Mouse (Mus musculus) limb, embryonic 13.5 days (tissue): ENCODE results near the gene Zcwpw1. TPM values are rescaled to one million over a fixed set of nuclear protein-coding genes. Genes with fewer than 3 reads are reported as not detected.
"Not testable (repeated sequence)": the region's sequence is repeated elsewhere in the genome, so short reads cannot be mapped to it uniquely, and the experiment has no call there.

ENCODE experiments used
- ATAC-seq: fragments of 200-750 bp; cut with Nextera tagmentation; 2 replicates; pipeline ENCODE4 v1.8.0; 2017; ENCODE audit warnings: low read depth, moderate number of reproducible peaks, moderate TSS enrichment; ENCODE audit not compliant: low FRiP score
- H3K27ac ChIP-seq: fragments of 300-500 bp; sonication (generic); 2 replicates; pipeline ENCODE4 v1.5.1; 2015; ENCODE audit warnings: inconsistent platforms, mild to moderate bottlenecking, moderate library complexity
- H3K27me3 ChIP-seq: fragments of 300-500 bp; sonication (generic); 2 replicates; pipeline ENCODE4 v1.6.1; 2015; ENCODE audit warnings: mild to moderate bottlenecking, inconsistent platforms
- H3K36me3 ChIP-seq: fragments of 300-500 bp; sonication (generic); 2 replicates; pipeline ENCODE4 v1.6.1; 2015; ENCODE audit warnings: inconsistent platforms, mild to moderate bottlenecking, moderate library complexity
- H3K4me1 ChIP-seq: fragments of 300-500 bp; sonication (generic); 2 replicates; pipeline ENCODE4 v1.6.1; 2015; ENCODE audit warnings: inconsistent platforms
- H3K4me2 ChIP-seq: fragments of 300-500 bp; sonication (generic); replicated peaks from 2 replicates; pipeline ENCODE4 v1.6.1; 2015; ENCODE audit warnings: inconsistent platforms, mild to moderate bottlenecking, moderate library complexity
- H3K4me3 ChIP-seq: fragments of 300-500 bp; sonication (generic); 2 replicates; pipeline ENCODE4 v1.5.1; 2015; ENCODE audit warnings: moderate library complexity, mild to moderate bottlenecking, inconsistent platforms
- H3K9ac ChIP-seq: fragments of 300-500 bp; sonication (generic); 2 replicates; pipeline ENCODE4 v1.6.1; 2015; ENCODE audit warnings: mild to moderate bottlenecking, inconsistent platforms
- H3K9me3 ChIP-seq: fragments of 300-500 bp; sonication (generic); 2 replicates; pipeline ENCODE4 v1.6.1; 2016; ENCODE audit warnings: inconsistent platforms
- WGBS: fragments of 180-500 bp; shearing (Covaris S2); methylation state at CpG from one replicate; pipeline ENCODE4 v1.1.7; 2015; 5-methylcytosine and 5-hydroxymethylcytosine counted together
- polyA plus RNA-seq: library from polyadenylated mRNA; unstranded; fragments of >200 nt; fragmentation: Nextera tagmentation; extraction: Ambion mirVana; gene quantifications from 2 replicates; pipeline ENCODE4 v1.2.1, GENCODE M21; 2015

Zcwpw1 gene
- polyA plus RNA-seq, 1 experiment from 2014 or later: 36.0 TPM

DNA sequence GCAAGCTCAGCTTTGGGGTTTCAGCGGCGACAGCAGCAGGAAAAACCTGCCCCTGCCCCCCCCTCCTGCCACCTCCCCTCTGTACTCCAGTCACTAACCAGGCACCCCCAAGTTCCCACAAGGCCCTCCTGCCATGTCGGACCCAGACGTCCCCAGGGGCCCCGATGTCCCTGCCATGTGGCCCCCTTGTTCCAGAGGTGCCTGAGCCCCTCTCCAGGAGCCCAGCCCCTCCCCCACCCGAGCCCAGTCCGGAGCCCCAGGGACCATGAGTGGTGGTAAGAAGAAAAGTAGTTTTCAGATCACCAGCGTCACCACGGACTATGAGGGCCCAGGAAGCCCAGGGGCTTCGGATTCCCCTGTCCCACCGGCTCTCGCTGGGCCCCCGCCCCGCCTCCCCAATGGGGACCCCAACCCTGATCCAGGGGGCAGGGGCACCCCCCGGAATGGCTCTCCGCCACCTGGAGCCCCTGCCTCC, 40.7 kb upstream of the Zcwpw1 start:
- H3K9ac ChIP-seq: peak overlapping the region; percentile 90
- 2% methylated on average over 16 of the region's 16 CpGs for WGBS
- H3K27me3 ChIP-seq: no peaks in the 10 kb centered on the region
- peaks cover 32% of the 10 kb centered on the region for H3K4me1 ChIP-seq
- peaks cover 20% of the 10 kb centered on the region for H3K36me3 ChIP-seq
- no peak for ATAC-seq
- peak overlapping the region; percentile 99 for H3K4me2 ChIP-seq
- H3K9me3 ChIP-seq: no peaks in the 10 kb centered on the region
- peak overlapping the region; percentile 97 for H3K27ac ChIP-seq
- peak overlapping the region; percentile 83 for H3K4me3 ChIP-seq

DNA sequence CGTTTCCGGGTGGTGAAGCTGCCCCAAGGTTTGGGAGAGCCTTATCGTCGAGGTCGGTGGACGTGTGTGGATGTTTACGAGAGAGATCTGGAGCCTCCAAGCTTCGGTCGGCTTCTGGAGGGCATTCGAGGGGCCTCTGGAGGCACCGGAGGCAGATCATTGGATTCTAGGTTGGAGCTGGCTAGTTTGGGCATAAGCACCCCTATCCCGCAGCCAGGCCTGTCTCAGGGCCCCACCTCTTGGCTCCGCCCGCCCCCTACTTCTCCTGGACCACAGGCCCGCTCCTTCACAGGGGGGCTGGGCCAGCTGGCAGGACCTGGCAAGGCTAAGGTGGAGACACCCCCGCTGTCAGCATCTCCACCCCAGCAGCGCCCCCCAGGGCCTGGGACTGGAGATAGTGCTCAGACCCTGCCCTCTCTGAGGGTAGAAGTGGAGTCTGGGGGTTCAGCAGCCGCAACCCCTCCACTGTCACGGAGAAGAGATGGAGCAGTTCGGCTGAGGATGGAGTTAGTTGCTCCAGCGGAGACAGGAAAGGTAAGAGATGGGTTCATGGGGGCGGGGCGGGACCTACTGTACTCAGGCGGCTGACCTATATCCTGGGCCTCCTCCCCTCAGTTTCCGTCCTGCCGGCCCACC, 40.2 kb upstream of the Zcwpw1 start:
- Histone ChIP-seq H3K9me3 (no peaks in the 10 kb centered on the region), H3K4me3 (peak overlapping the region; percentile 83), H3K9ac (peak overlapping the region; percentile 90), H3K27me3 (no peaks in the 10 kb centered on the region), H3K4me1 (peaks cover 29% of the 10 kb centered on the region), H3K36me3 (peaks cover 26% of the 10 kb centered on the region), H3K27ac (peak overlapping the region; percentile 97), H3K4me2 (peak overlapping the region; percentile 99)
- WGBS: 2% methylated on average over 26 of the region's 26 CpGs
- no peak for ATAC-seq

DNA sequence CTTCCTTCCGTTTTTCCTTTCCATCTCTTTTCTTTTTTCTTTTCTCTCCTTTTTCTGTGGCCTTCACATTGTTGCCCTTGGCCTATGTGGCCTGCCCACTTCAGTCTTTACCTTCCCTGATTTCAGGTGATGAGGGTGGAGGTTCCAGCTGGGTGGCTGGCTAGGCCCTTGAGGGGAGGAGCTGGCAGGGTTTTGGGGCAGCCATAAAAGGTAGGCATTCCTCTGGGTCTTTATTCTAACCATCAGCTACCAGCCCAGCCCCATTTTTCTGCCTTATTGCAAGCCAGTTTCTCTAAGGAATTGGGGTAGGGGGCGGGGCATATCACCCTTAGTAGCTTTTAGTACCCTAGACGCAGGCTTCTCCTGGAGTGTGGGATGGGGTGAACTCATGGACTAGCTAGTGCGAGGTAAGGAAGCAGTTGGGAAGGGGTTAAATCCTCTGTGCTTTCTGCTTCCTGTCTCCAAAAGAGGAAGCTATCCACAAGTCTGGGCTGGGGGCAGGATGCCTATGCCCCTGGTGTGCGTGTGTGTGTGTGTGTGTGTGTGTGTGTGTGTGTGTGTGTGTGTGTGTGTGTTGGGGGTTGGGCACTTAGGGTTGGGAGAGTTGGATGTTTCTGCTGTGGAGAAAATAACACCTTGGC, 39.3 kb upstream of the Zcwpw1 start:
- H3K9ac ChIP-seq: peak overlapping the region; percentile 43

DNA sequence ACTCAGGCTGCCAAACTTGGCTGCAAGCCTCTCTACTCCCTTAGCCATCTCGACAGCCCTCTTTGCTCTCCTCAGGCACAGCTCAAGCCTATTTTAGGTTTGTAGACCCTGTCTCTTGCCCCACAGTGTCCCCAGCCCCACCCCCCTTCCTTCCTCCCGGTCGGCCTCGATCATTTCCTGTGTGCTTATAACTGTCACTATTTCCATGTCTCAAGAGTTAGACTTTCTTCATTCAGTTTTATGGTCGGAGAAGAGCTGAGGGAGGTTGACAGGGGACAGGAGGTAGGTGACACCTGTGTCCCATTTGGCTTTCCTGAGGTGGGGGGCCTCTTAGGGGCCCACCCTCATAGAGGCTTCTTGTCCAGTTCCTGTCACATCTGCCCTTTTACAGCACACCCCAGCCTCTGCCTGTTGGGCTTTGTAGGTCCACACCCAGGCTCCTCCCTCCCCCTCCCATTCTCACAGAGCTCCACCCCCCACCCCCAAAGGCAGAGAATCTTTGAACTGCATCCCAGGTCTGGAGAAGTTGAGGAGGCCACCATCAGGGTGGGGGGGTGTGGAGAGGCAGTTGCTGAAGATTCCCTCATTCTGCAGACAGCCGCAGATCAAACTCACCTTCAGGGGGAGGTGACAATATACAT, 38.3 kb upstream of the Zcwpw1 start:
- Histone ChIP-seq H3K4me3 (peak overlapping the region; percentile 83), H3K36me3 (peaks cover 43% of the 10 kb centered on the region), H3K27ac (no peak overlapping the region; the same call in 1 of the 2 replicates), H3K9me3 (no peaks in the 10 kb centered on the region), H3K4me1 (peaks cover 29% of the 10 kb centered on the region), H3K27me3 (no peaks in the 10 kb centered on the region), H3K9ac (peak overlapping the region; percentile 48; the same call in 1 of the 2 replicates), H3K4me2 (peak overlapping the region; percentile 99)
- 45% methylated on average over 6 of the region's 6 CpGs for WGBS
- no peak for ATAC-seq

More for the DNA sequence above, 39.3 kb upstream of the Zcwpw1 start:
- Histone ChIP-seq H3K4me3 (peak overlapping the region; percentile 83), H3K27me3 (no peaks in the 10 kb centered on the region), H3K36me3 (peaks cover 33% of the 10 kb centered on the region), H3K27ac (peak overlapping the region; percentile 97; the same call in 1 of the 2 replicates), H3K4me2 (peak overlapping the region; percentile 99), H3K4me1 (peaks cover 29% of the 10 kb centered on the region), H3K9me3 (no peaks in the 10 kb centered on the region)
- 24% methylated on average over 5 of the region's 5 CpGs for WGBS
- ATAC-seq: no peak

DNA sequence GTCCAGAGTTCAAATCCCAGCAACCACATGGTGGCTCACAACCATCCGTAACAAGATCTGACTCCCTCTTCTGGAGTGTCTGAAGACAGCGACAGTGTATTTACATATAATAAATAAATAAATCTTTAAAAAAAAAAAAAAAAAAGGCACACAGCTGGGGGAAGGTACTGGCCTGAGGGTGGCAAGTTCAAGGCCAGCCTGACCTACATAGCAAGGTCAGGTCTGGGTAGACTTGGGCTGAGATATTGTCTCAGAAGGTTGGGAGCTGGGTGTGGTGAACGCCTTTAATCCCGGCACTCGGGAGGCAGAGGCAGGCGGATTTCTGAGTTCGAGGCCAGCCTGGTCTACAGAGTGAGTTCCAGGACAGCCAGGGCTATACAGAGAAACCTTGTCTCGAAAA, 37.4 kb upstream of the Zcwpw1 start:
- H3K4me2 ChIP-seq, ATAC-seq, H3K9ac ChIP-seq, H3K27ac ChIP-seq, H3K9me3 ChIP-seq, H3K4me3 ChIP-seq, H3K27me3 ChIP-seq: not testable (repeated sequence)
- Histone ChIP-seq H3K4me1 (peaks cover 29% of the 10 kb centered on the region), H3K36me3 (peaks cover 45% of the 10 kb centered on the region)
- WGBS: 93% methylated on average over 7 of the region's 8 CpGs

DNA sequence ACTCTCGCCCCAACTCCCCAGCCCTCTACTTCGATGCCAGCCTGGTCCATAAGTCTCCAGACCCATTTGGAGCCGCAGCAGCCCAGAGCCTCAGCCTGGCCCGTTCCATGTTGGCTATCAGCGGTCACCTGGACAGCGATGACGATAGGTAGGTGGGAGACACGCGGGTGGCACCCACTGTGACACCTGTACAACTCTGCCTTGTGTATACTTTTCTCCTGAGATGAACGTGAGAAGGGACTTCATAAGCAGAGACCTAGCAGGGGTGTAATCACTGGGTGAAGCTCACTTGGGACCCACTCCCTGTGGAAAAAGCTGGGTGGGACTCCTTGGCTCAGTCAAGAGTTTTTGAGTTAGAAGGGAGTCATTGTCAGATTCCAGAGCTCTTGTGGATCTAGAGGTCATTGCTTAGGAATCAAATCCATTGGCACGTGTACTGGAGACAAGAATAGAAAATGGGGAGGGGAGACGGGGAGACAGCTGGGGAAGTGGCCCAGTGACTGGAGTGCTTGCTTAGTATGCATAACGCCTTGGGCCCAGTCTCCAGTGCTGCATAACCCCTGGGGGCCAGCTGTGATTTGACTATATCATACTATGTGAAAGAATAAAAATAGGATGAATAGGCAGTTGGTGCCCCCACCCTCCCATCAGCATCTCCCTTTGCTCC, 36.2 kb upstream of the Zcwpw1 start:
- WGBS: 91% methylated on average over 13 of the region's 13 CpGs
- H3K4me3 ChIP-seq: no peak overlapping the region
- no peak for ATAC-seq
- H3K4me2 ChIP-seq: no peak overlapping the region
- H3K4me1 ChIP-seq: peaks cover 25% of the 10 kb centered on the region
- no peaks in the 10 kb centered on the region for H3K27me3 ChIP-seq
- H3K9me3 ChIP-seq: no peaks in the 10 kb centered on the region
- H3K9ac ChIP-seq: no peak overlapping the region
- H3K27ac ChIP-seq: no peak overlapping the region
- peaks cover 56% of the 10 kb centered on the region for H3K36me3 ChIP-seq

DNA sequence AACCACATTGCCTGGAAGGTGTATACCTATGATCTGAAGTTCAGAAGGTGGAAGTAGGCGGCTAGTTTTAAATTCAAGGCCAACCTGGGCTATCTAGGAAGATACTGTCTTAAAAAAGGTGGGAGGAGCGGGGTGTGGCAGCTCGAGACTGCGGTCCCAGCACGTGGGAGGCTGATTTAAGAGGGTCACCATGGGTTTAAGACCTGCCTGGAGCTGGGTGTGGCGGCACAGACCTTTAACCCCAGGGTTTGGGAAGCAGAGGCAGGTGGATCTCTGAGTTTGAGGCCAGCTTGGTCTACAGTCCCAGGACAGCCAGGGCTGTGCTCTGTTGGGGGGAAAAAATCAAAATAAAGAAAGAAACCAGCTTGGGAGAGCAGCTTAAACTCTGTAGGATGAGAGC, 35.6 kb upstream of the Zcwpw1 start:
- no peak for ATAC-seq
- H3K27me3 ChIP-seq: no peaks in the 10 kb centered on the region
- H3K9me3 ChIP-seq: no peaks in the 10 kb centered on the region
- H3K27ac ChIP-seq: no peak overlapping the region
- peaks cover 25% of the 10 kb centered on the region for H3K4me1 ChIP-seq
- peaks cover 60% of the 10 kb centered on the region for H3K36me3 ChIP-seq
- no peak overlapping the region for H3K9ac ChIP-seq
- H3K4me2 ChIP-seq: no peak overlapping the region
- no peak overlapping the region for H3K4me3 ChIP-seq
- 88% methylated on average over 6 of the region's 6 CpGs for WGBS

DNA sequence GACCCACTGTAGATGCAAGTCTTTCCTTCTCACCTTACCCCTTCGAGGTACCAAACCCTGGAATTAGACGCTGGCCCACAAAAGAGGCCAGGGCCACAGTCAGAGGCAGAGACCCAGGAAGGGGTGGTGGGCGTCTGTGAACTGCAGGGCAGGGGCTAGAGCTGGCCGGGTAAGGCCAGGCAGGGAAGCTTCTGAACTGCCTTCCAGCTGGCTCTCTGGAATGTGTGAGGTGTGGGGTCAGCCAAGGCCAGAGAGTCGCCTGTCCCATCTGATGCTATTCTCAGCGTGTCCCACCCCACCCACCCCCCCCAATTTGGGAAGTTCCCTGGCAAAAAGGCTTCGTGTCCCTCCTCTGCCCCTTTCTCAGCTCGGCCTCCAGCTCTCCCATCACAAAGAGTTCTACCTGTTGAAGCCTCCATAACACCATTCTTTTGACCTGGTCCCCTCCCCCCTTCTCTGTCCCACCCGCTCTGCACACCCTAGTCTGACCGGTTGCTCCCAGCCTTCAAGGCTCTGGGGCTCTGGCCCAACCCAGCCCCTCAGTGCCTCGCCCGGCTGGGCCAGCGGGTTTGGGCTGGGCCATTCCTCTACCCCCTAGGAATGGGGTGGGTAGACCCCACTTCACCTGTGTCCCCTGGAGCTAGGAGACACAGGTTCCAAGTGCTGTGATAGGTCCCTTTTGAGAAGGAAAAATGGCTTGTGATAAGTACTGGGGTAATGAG, 34.3 kb upstream of the Zcwpw1 start:
- no peaks in the 10 kb centered on the region for H3K27me3 ChIP-seq
- no peak for ATAC-seq
- H3K4me2 ChIP-seq: no peak overlapping the region
- H3K4me1 ChIP-seq: peaks cover 16% of the 10 kb centered on the region
- no peak overlapping the region for H3K27ac ChIP-seq
- H3K36me3 ChIP-seq: peaks cover 68% of the 10 kb centered on the region
- no peak overlapping the region for H3K4me3 ChIP-seq
- no peaks in the 10 kb centered on the region for H3K9me3 ChIP-seq
- H3K9ac ChIP-seq: no peak overlapping the region
- WGBS: 73% methylated on average over 11 of the region's 13 CpGs

DNA sequence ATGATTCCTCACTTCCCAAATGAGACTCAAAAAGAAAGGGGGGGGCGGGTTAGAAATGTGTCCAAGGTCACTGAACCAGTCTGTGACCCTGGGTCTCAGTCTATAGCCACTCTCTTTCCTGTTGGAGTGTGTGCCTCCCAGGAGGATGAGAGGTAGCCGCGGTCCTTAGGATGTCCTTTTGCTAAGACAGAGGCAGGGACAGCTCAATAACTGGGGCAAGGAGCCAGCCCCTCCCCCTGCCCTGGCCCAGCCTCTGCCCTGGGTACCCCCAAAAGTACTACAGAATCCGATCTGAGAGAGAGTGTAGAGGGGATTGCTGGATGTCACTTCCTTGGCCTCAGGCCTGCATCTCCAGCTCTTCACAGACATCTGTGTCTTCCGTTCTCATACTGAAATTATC, 32.2 kb upstream of the Zcwpw1 start:
- 84% methylated on average over 5 of the region's 5 CpGs for WGBS
- Histone ChIP-seq H3K4me1 (peaks cover 7% of the 10 kb centered on the region; the same call in 1 of the 2 replicates), H3K27me3 (no peaks in the 10 kb centered on the region), H3K36me3 (peaks cover 82% of the 10 kb centered on the region), H3K4me3 (no peak overlapping the region), H3K27ac (no peak overlapping the region), H3K9ac (no peak overlapping the region), H3K4me2 (no peak overlapping the region), H3K9me3 (no peaks in the 10 kb centered on the region)
- ATAC-seq: no peak

DNA sequence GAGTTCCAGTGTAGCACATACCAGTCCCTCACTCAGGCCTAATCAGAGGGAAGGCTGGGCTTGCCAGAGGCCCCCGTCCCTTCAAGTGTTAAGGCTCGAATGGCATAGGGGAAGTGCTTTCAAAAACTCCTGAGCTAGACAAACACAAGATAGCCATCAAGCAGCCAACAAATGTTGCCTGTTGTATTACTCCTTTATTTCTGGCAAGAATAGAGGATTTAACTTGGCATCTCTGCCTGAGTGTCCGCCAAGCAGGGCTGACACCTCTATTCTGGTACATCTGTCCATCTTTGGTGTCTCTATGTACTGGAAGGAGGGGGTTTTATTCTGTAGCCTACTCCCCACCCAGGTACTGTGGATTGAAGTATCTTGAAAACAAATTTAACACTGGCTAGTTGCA, 31.5 kb upstream of the Zcwpw1 start:
- 79% methylated on average over 3 of the region's 3 CpGs for WGBS
- Histone ChIP-seq H3K4me2 (no peak overlapping the region), H3K27ac (no peak overlapping the region), H3K4me3 (no peak overlapping the region), H3K27me3 (no peaks in the 10 kb centered on the region), H3K9ac (no peak overlapping the region), H3K4me1 (peaks cover 7% of the 10 kb centered on the region; the same call in 1 of the 2 replicates), H3K9me3 (no peaks in the 10 kb centered on the region), H3K36me3 (peaks cover 76% of the 10 kb centered on the region)
- ATAC-seq: no peak

DNA sequence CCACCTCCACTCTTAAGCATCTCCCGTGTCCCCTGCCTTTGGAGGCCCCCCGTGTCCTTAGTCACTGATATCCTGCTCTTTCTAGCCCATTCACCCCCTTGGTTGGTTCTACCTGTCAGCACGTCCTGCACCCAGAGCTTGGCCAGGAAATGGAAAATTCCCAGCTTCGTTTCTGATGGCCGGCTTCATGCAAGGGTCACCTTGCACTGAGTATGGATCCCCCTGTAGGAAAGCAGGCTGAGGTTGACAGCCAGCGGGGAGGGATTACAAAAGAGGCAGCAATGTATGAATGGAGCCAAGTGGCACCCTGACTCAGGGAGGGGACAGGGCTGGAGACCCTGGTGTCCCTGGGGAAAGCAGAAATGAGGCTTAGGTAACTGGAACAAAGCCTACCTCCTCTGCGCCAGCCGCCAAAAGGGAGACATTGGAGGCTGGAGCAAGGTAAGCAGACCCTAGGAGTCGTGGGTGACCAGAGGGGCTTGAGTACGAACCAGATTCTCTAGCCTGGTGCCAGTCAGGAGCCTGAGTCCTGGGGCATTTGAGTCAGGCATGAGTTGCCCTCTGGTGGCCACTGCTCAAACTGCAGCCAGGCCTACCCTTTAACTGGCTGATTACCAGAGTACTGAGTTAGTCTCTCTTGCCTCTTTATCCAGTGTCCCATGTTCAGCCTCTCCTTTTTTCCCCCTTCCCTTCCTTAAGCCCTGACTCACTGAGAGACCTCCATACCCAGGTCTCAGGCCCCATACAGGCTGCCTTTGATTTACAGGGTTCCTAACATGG, 30.5 kb upstream of the Zcwpw1 start:
- H3K36me3 ChIP-seq: peaks cover 67% of the 10 kb centered on the region
- no peak overlapping the region for H3K4me3 ChIP-seq
- H3K9me3 ChIP-seq: no peaks in the 10 kb centered on the region
- no peaks in the 10 kb centered on the region for H3K27me3 ChIP-seq
- ATAC-seq: 0 out of 2 replicates have a peak, but pooled peaks have one; percentile 24
- H3K4me1 ChIP-seq: peaks cover 7% of the 10 kb centered on the region; the same call in 1 of the 2 replicates
- H3K4me2 ChIP-seq: no peak overlapping the region
- no peak overlapping the region for H3K27ac ChIP-seq
- H3K9ac ChIP-seq: no peak overlapping the region; the same call in 1 of the 2 replicates
- 44% methylated on average over 10 of the region's 10 CpGs for WGBS
